Mouse (Mus musculus) intestine, embryonic 16.5 days (tissue): Measurements from ENCODE around the gene Rap1a. TPM values are rescaled to one million over a fixed set of nuclear protein-coding genes. Genes with fewer than 3 reads are reported as not detected.

Source experiments
- ATAC-seq: fragments of 200-750 bp; cut with Nextera tagmentation; 2 replicates; pipeline ENCODE4 v1.8.0; 2017; ENCODE audit warnings: moderate TSS enrichment, moderate library complexity
- H3K27ac ChIP-seq: fragments of 300-500 bp; sonication (generic); 2 replicates; pipeline ENCODE4 v1.5.1; 2014; ENCODE audit warnings: mild to moderate bottlenecking, low read length
- H3K27me3 ChIP-seq: fragments of 300-500 bp; sonication (generic); replicated peaks from 2 replicates; pipeline ENCODE4 v1.6.1; 2014; ENCODE audit warnings: low read length, control low read depth, mixed read lengths; ENCODE audit not compliant: control insufficient read depth, insufficient read depth
- H3K36me3 ChIP-seq: fragments of 300-500 bp; sonication (generic); 2 replicates; pipeline ENCODE4 v1.6.1; 2014; ENCODE audit warnings: low read length, control low read depth; ENCODE audit not compliant: control insufficient read depth, insufficient read depth
- H3K4me1 ChIP-seq: fragments of 300-500 bp; sonication (generic); 2 replicates; pipeline ENCODE4 v1.6.1; 2014; ENCODE audit warnings: low read length, control low read depth, mixed read lengths; ENCODE audit not compliant: control insufficient read depth, insufficient read depth
- H3K4me2 ChIP-seq: fragments of 300-500 bp; sonication (generic); 2 replicates; pipeline ENCODE4 v1.6.1; 2014; ENCODE audit warnings: low read depth, low read length, control low read depth
- H3K4me3 ChIP-seq: fragments of 300-500 bp; sonication (generic); 2 replicates; pipeline ENCODE4 v1.5.1; 2014; ENCODE audit warnings: mild to moderate bottlenecking, low read length
- H3K9ac ChIP-seq: fragments of 300-500 bp; sonication (generic); 2 replicates; pipeline ENCODE4 v1.6.1; 2014; ENCODE audit warnings: low read depth, low read length
- H3K9me3 ChIP-seq: fragments of 300-500 bp; sonication (generic); 2 replicates; pipeline ENCODE4 v1.6.1; 2016; ENCODE audit warnings: low read length, control low read depth; ENCODE audit not compliant: control insufficient read depth
- WGBS: fragments of 180-500 bp; shearing (Covaris S2); extraction: QIAGEN DNeasy Blood & Tissue Kit; methylation state at CpG from one replicate; pipeline ENCODE4 v1.1.7; 2014; 5-methylcytosine and 5-hydroxymethylcytosine counted together
- polyA plus RNA-seq: library from polyadenylated mRNA; unstranded; fragments of >200 nt; fragmentation: Nextera tagmentation; extraction: Ambion mirVana; gene quantifications from 2 replicates; pipeline ENCODE4 v1.2.1, GENCODE M21; 2015

Gene Rap1a
- polyA plus RNA-seq, 1 experiment from 2014 or later: 107 TPM

- H3K4me1 ChIP-seq: peaks cover 11% of the 10 kb centered on the region
- H3K4me2 ChIP-seq: no peak overlapping the region
- no peaks in the 10 kb centered on the region for H3K36me3 ChIP-seq
- no peaks in the 10 kb centered on the region for H3K9me3 ChIP-seq
- peak; percentile 71 for ATAC-seq
- H3K27ac ChIP-seq: no peak overlapping the region
- H3K9ac ChIP-seq: no peak overlapping the region
- H3K27me3 ChIP-seq: no peaks in the 10 kb centered on the region
- 36% methylated on average over 1 of the region's 1 CpGs for WGBS
- H3K4me3 ChIP-seq: no peak overlapping the region
Observed at GRCm38 (mm10) chr3:105807672-105808071, 6.5 kb upstream of the Rap1a start.

- H3K4me1 ChIP-seq: peaks cover 13% of the 10 kb centered on the region
- no peaks in the 10 kb centered on the region for H3K27me3 ChIP-seq
- no peaks in the 10 kb centered on the region for H3K9me3 ChIP-seq
- peak; percentile 49 for ATAC-seq
- H3K9ac ChIP-seq: no peak overlapping the region
- no peaks in the 10 kb centered on the region for H3K36me3 ChIP-seq
- H3K4me2 ChIP-seq: no peak overlapping the region
- WGBS: 69% methylated on average over 11 of the region's 11 CpGs
- H3K27ac ChIP-seq: peak overlapping the region; percentile 45; the same call in 1 of the 2 replicates
- H3K4me3 ChIP-seq: no peak overlapping the region
Observed at GRCm38 (mm10) chr3:105806519-105807249, 5.5 kb upstream of the Rap1a start.

- Histone ChIP-seq H3K27me3 (no peaks in the 10 kb centered on the region), H3K4me1 (peaks cover 23% of the 10 kb centered on the region), H3K9me3 (no peaks in the 10 kb centered on the region), H3K4me3 (no peak overlapping the region), H3K36me3 (no peaks in the 10 kb centered on the region), H3K27ac (no peak overlapping the region), H3K4me2 (no peak overlapping the region), H3K9ac (no peak overlapping the region)
- ATAC-seq: no peak
- WGBS: 76% methylated on average over 11 of the region's 11 CpGs
Observed at GRCm38 (mm10) chr3:105803600-105803999, 2.5 kb upstream of the Rap1a start.

- no peaks in the 10 kb centered on the region for H3K9me3 ChIP-seq
- H3K4me2 ChIP-seq: peak overlapping the region; percentile 57
- H3K4me1 ChIP-seq: peaks cover 17% of the 10 kb centered on the region
- H3K27me3 ChIP-seq: no peaks in the 10 kb centered on the region
- WGBS: under 1% methylated on average over 56 of the region's 59 CpGs
- no peaks in the 10 kb centered on the region for H3K36me3 ChIP-seq
- H3K9ac ChIP-seq: peak overlapping the region; percentile 87
- peak overlapping the region; percentile 92 for H3K27ac ChIP-seq
- H3K4me3 ChIP-seq: peak overlapping the region; percentile 78
- peak; percentile 86 for ATAC-seq
Observed at GRCm38 (mm10) chr3:105800675-105801190, 403 bp downstream of the Rap1a start.

- H3K27ac ChIP-seq: peak overlapping the region; percentile 92
- H3K9ac ChIP-seq: peak overlapping the region; percentile 87
- H3K4me1 ChIP-seq: peaks cover 17% of the 10 kb centered on the region
- no peaks in the 10 kb centered on the region for H3K36me3 ChIP-seq
- peak overlapping the region; percentile 57 for H3K4me2 ChIP-seq
- peak overlapping the region; percentile 78 for H3K4me3 ChIP-seq
- under 1% methylated on average over 12 of the region's 12 CpGs for WGBS
- H3K27me3 ChIP-seq: no peaks in the 10 kb centered on the region
- H3K9me3 ChIP-seq: no peaks in the 10 kb centered on the region
- ATAC-seq: peak; percentile 3; the same call in 1 of the 2 replicates
Observed at GRCm38 (mm10) chr3:105800156-105800674, 921 bp downstream of the Rap1a start.

- 68% methylated on average over 4 of the region's 4 CpGs for WGBS
- Histone ChIP-seq H3K27me3 (no peaks in the 10 kb centered on the region), H3K27ac (no peak overlapping the region), H3K4me2 (peak overlapping the region; percentile 57), H3K9me3 (no peaks in the 10 kb centered on the region), H3K4me3 (peak overlapping the region; percentile 78), H3K36me3 (no peaks in the 10 kb centered on the region), H3K4me1 (peaks cover 17% of the 10 kb centered on the region), H3K9ac (no peak overlapping the region)
- ATAC-seq: no peak
Observed at GRCm38 (mm10) chr3:105799375-105799774, 1.8 kb downstream of the Rap1a start.

- no peak overlapping the region for H3K4me3 ChIP-seq
- no peaks in the 10 kb centered on the region for H3K36me3 ChIP-seq
- peaks cover 17% of the 10 kb centered on the region for H3K4me1 ChIP-seq
- no peak overlapping the region; the same call in 1 of the 2 replicates for H3K4me2 ChIP-seq
- H3K27me3 ChIP-seq: no peaks in the 10 kb centered on the region
- WGBS: 84% methylated on average over 2 of the region's 2 CpGs
- H3K9me3 ChIP-seq: no peaks in the 10 kb centered on the region
- no peak overlapping the region for H3K9ac ChIP-seq
- H3K27ac ChIP-seq: no peak overlapping the region
- ATAC-seq: no peak
Observed at GRCm38 (mm10) chr3:105798770-105799169, 2.4 kb downstream of the Rap1a start.

GRCm38 (mm10) chr3:105797427-105797826, 3.7 kb downstream of the Rap1a start:
- Histone ChIP-seq H3K4me1 (peaks cover 17% of the 10 kb centered on the region), H3K4me2 (no peak overlapping the region), H3K27ac (no peak overlapping the region), H3K27me3 (no peaks in the 10 kb centered on the region), H3K9ac (no peak overlapping the region), H3K36me3 (no peaks in the 10 kb centered on the region), H3K9me3 (no peaks in the 10 kb centered on the region), H3K4me3 (no peak overlapping the region)
- ATAC-seq: no peak
- 71% methylated on average over 2 of the region's 2 CpGs for WGBS

- H3K27ac ChIP-seq: no peak overlapping the region
- H3K4me2 ChIP-seq: no peak overlapping the region
- no peaks in the 10 kb centered on the region for H3K27me3 ChIP-seq
- H3K36me3 ChIP-seq: no peaks in the 10 kb centered on the region
- peaks cover 16% of the 10 kb centered on the region for H3K4me1 ChIP-seq
- WGBS: 71% methylated on average over 4 of the region's 4 CpGs
- H3K9me3 ChIP-seq: no peaks in the 10 kb centered on the region
- ATAC-seq: no peak
- H3K9ac ChIP-seq: no peak overlapping the region
- no peak overlapping the region for H3K4me3 ChIP-seq
Observed at GRCm38 (mm10) chr3:105796761-105797160, 4.4 kb downstream of the Rap1a start.
